Mouse (Mus musculus) heart, adult 8-10 months (tissue): ENCODE measurements around the gene Adipor1. TPM values are rescaled to one million over a fixed set of nuclear protein-coding genes. Genes with fewer than 3 reads are reported as not detected.
"Not testable (repeated sequence)": the region's sequence is repeated elsewhere in the genome, so short reads cannot be mapped to it uniquely, and the experiment has no call there.

Experiments used
- DNase-seq: peaks from one replicate; pipeline ENCODE4 v3.0.0; 2022; ENCODE audit warnings: low spot score
- total RNA-seq, 4 experiments: library from RNA; stranded (reverse); gene quantifications; 2 replicates each; pipeline ENCODE4 v1.2.4; 2022

Gene Adipor1
- total RNA-seq, 4 experiments from 2014 or later = 123 to 133 (median 130) TPM

- DNase-seq = no peak
Measured at GRCm38 (mm10) chr1:134419176-134419575, 4.0 kb downstream of the Adipor1 start.

GRCm38 (mm10) chr1:134419751-134420458, 4.7 kb downstream of the Adipor1 start:
- peak; percentile 47 for DNase-seq

- DNase-seq = no peak
Measured at GRCm38 (mm10) chr1:134423911-134424310, 8.7 kb downstream of the Adipor1 start.

- no peak for DNase-seq
Measured at GRCm38 (mm10) chr1:134426289-134426688, 11.1 kb downstream of the Adipor1 start.

- DNase-seq = no peak
Measured at GRCm38 (mm10) chr1:134433002-134433401, 17.8 kb downstream of the Adipor1 start.

- DNase-seq = no peak
Measured at GRCm38 (mm10) chr1:134433473-134433872, 18.3 kb downstream of the Adipor1 start.

GRCm38 (mm10) chr1:134435414-134435813, 20.2 kb downstream of the Adipor1 start:
- DNase-seq = no peak

- DNase-seq = no peak
Measured at GRCm38 (mm10) chr1:134440437-134440836, 25.3 kb downstream of the Adipor1 start.

GRCm38 (mm10) chr1:134441737-134442136, 26.6 kb downstream of the Adipor1 start:
- not testable (repeated sequence) for DNase-seq

- no peak for DNase-seq
Measured at GRCm38 (mm10) chr1:134442394-134442793, 27.2 kb downstream of the Adipor1 start.

GRCm38 (mm10) chr1:134443288-134443687, 28.1 kb downstream of the Adipor1 start:
- not testable (repeated sequence) for DNase-seq

GRCm38 (mm10) chr1:134445418-134445817, 30.2 kb downstream of the Adipor1 start:
- DNase-seq = no peak

- DNase-seq = not testable (repeated sequence)
Measured at GRCm38 (mm10) chr1:134448537-134448936, 33.4 kb downstream of the Adipor1 start.

- DNase-seq = no peak
Measured at GRCm38 (mm10) chr1:134450201-134450600, 35.0 kb downstream of the Adipor1 start.

- DNase-seq = peak; percentile 21
Measured at GRCm38 (mm10) chr1:134450986-134451385, 35.8 kb downstream of the Adipor1 start.

GRCm38 (mm10) chr1:134454904-134455824, 40.0 kb downstream of the Adipor1 start, which contains the start of gene Klhl12:
Klhl12 (plus strand) TSS chr1:134455531.
- peak; percentile 93 for DNase-seq

- DNase-seq = no peak
Measured at GRCm38 (mm10) chr1:134456060-134456459, 40.9 kb downstream of the Adipor1 start.

- DNase-seq = no peak
Measured at GRCm38 (mm10) chr1:134458139-134458727, 43.1 kb downstream of the Adipor1 start.

- DNase-seq = no peak
Measured at GRCm38 (mm10) chr1:134460294-134461284, 45.4 kb downstream of the Adipor1 start.
